Mouse (Mus musculus) kidney, adult 2 months (tissue): ENCODE results near the gene Tnxb. TPM values are rescaled to one million over a fixed set of nuclear protein-coding genes. Genes with fewer than 3 reads are reported as not detected.
A peak's percentile ranks its signal among the peaks of the same experiment; 100 is the strongest.
"Not testable (repeated sequence)": the region's sequence is repeated elsewhere in the genome, so short reads cannot be mapped to it uniquely, and the experiment has no call there.

ENCODE experiments used
- DNase-seq: peaks from one replicate; pipeline ENCODE4 v3.0.0; 2021
- H3K27ac ChIP-seq: fragments of 200-500 bp; 2 replicates; pipeline ENCODE4 v1.5.1; 2012; ENCODE audit warnings: low read depth, low read length, control low read depth, inconsistent platforms; ENCODE audit not compliant: insufficient read depth
- H3K27me3 ChIP-seq: fragments of 200-500 bp; replicated peaks from 2 replicates; pipeline ENCODE4 v1.6.1; 2012; ENCODE audit warnings: mild to moderate bottlenecking, moderate library complexity, low read length, inconsistent platforms; ENCODE audit not compliant: control insufficient read depth, insufficient read depth
- H3K36me3 ChIP-seq: fragments of 200-500 bp; 2 replicates; pipeline ENCODE4 v1.6.1; 2012; ENCODE audit warnings: mild to moderate bottlenecking, moderate library complexity, low read length, inconsistent platforms; ENCODE audit not compliant: control insufficient read depth, insufficient read depth
- H3K4me1 ChIP-seq: fragments of 200-500 bp; 2 replicates; pipeline ENCODE4 v1.6.1; 2011; ENCODE audit warnings: low read length; ENCODE audit not compliant: control insufficient read depth, insufficient read depth
- H3K4me3 ChIP-seq: fragments of 200-500 bp; 2 replicates; pipeline ENCODE4 v1.5.1; 2011; ENCODE audit warnings: mild to moderate bottlenecking, low read depth, low read length, control low read depth; ENCODE audit not compliant: insufficient read depth
- CTCF ChIP-seq: fragments of 200-500 bp; conservative IDR thresholded peaks from 2 replicates; pipeline ENCODE4 v1.5.1; 2011; ENCODE audit warnings: low read depth, mild to moderate bottlenecking, control low read depth, low read length, moderate library complexity, mixed read lengths; ENCODE audit not compliant: insufficient read depth, insufficient read length
- POLR2A ChIP-seq: fragments of 200-500 bp; IDR thresholded peaks from one replicate; pipeline ENCODE4 v1.6.1; 2011; ENCODE audit warnings: low read depth, low read length, control low read depth
- WGBS: fragments of 180-500 bp; shearing (Covaris S2); methylation state at CpG from one replicate; pipeline ENCODE4 v1.1.7; 2018; 5-methylcytosine and 5-hydroxymethylcytosine counted together
- polyA plus RNA-seq: library from polyadenylated mRNA; depleted of rRNA; stranded (reverse); fragments of >200 nt; gene quantifications from 2 replicates; pipeline ENCODE4 v1.2.3, GENCODE M21; 2012

The Tnxb gene
- polyA plus RNA-seq, 1 experiment = 5.5 TPM

- no peak for DNase-seq
- Histone ChIP-seq H3K4me3 (no peak overlapping the region), H3K27ac (no peak overlapping the region), H3K36me3 (no peaks in the 10 kb centered on the region), H3K4me1 (no peaks in the 10 kb centered on the region), H3K27me3 (no peaks in the 10 kb centered on the region)
- WGBS = 92% methylated on average over 15 of the region's 15 CpGs
- TF ChIP-seq POLR2A (no peak), CTCF (no peak)
Measured at GRCm38 (mm10) chr17:34716247-34716646, 45.9 kb downstream of the Tnxb start.

GRCm38 (mm10) chr17:34717401-34717800, 47.1 kb downstream of the Tnxb start:
- no peak overlapping the region for H3K27ac ChIP-seq
- no peaks in the 10 kb centered on the region for H3K27me3 ChIP-seq
- no peaks in the 10 kb centered on the region for H3K4me1 ChIP-seq
- no peaks in the 10 kb centered on the region for H3K36me3 ChIP-seq
- WGBS = 68% methylated on average over 11 of the region's 11 CpGs
- DNase-seq = no peak
- TF ChIP-seq CTCF (no peak), POLR2A (no peak)
- H3K4me3 ChIP-seq = no peak overlapping the region

- not testable (repeated sequence) for H3K27ac ChIP-seq, H3K36me3 ChIP-seq, H3K4me3 ChIP-seq, H3K27me3 ChIP-seq, H3K4me1 ChIP-seq, DNase-seq
- WGBS = 85% methylated on average over 8 of the region's 8 CpGs
Measured at GRCm38 (mm10) chr17:34719886-34720285, 49.6 kb downstream of the Tnxb start.

- H3K36me3 ChIP-seq, H3K27me3 ChIP-seq, DNase-seq, H3K4me1 ChIP-seq, H3K27ac ChIP-seq, H3K4me3 ChIP-seq: not testable (repeated sequence)
- WGBS = 88% methylated on average over 3 of the region's 4 CpGs
Measured at GRCm38 (mm10) chr17:34722238-34722637, 51.9 kb downstream of the Tnxb start.

- WGBS = 85% methylated on average over 4 of the region's 4 CpGs
- Histone ChIP-seq H3K4me3 (no peak overlapping the region), H3K36me3 (no peaks in the 10 kb centered on the region), H3K27me3 (no peaks in the 10 kb centered on the region), H3K4me1 (no peaks in the 10 kb centered on the region), H3K27ac (no peak overlapping the region)
- DNase-seq = no peak
- TF ChIP-seq CTCF (peak; percentile 23; the same call in 1 of the 2 replicates), POLR2A (no peak)
Measured at GRCm38 (mm10) chr17:34723066-34723465, 52.7 kb downstream of the Tnxb start.

- 76% methylated on average over 2 of the region's 2 CpGs for WGBS
- no peak overlapping the region for H3K27ac ChIP-seq
- no peaks in the 10 kb centered on the region for H3K4me1 ChIP-seq
- no peak for DNase-seq
- no peaks in the 10 kb centered on the region for H3K36me3 ChIP-seq
- H3K27me3 ChIP-seq = no peaks in the 10 kb centered on the region
- H3K4me3 ChIP-seq = no peak overlapping the region
- TF ChIP-seq CTCF = no peak
- TF ChIP-seq POLR2A = no peak
Measured at GRCm38 (mm10) chr17:34727887-34728286, 57.6 kb downstream of the Tnxb start.

GRCm38 (mm10) chr17:34729155-34729554, 58.8 kb downstream of the Tnxb start:
- DNase-seq, H3K27me3 ChIP-seq, H3K36me3 ChIP-seq, H3K27ac ChIP-seq, H3K4me3 ChIP-seq, H3K4me1 ChIP-seq: not testable (repeated sequence)
- 71% methylated on average over 11 of the region's 11 CpGs for WGBS

GRCm38 (mm10) chr17:34729779-34730553, 59.6 kb downstream of the Tnxb start:
- 71% methylated on average over 12 of the region's 12 CpGs for WGBS
- not testable (repeated sequence) for DNase-seq, H3K4me1 ChIP-seq, H3K27ac ChIP-seq, H3K36me3 ChIP-seq, H3K27me3 ChIP-seq, H3K4me3 ChIP-seq

GRCm38 (mm10) chr17:34737466-34737865, 67.1 kb downstream of the Tnxb start:
- 79% methylated on average over 5 of the region's 5 CpGs for WGBS
- H3K27me3 ChIP-seq, H3K36me3 ChIP-seq, H3K4me3 ChIP-seq, H3K27ac ChIP-seq, H3K4me1 ChIP-seq, DNase-seq: not testable (repeated sequence)

- not testable (repeated sequence) for H3K4me3 ChIP-seq, H3K27ac ChIP-seq, H3K27me3 ChIP-seq, DNase-seq, H3K36me3 ChIP-seq, H3K4me1 ChIP-seq
- 84% methylated on average over 7 of the region's 7 CpGs for WGBS
Measured at GRCm38 (mm10) chr17:34739708-34740107, 69.4 kb downstream of the Tnxb start.
